Mouse (Mus musculus): ENCODE measurements around the gene Vmn1r33.
"Not testable (repeated sequence)": the region's sequence is repeated elsewhere in the genome, so short reads cannot be mapped to it uniquely, and the experiment has no call there.

Vmn1r33 gene

DNA sequence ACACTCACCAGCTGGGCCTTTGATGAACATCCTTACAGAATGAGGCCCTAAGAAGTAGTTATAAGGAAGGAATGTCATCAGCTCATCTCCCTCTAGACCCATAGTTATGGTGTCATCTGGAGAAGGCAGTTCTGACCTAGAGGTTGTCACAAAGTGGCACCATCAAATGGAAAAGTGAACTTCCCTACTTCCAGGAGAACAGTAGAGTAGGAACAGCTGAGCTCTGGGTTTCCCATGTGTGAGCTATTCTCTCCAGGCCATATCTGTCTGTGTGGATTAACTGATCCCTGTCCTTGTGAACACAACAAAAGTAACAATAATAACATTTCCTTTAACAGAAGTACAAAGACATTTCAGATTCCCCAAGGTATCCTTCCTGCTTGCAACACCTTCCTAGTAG lies at the start of gene Vmn1r33:
TSS of gene Vmn1r33 (minus strand) at position 101 of the 400 bp plus-strand sequence.
- CTCF ChIA-PET, POLR2A ChIA-PET: not testable (repeated sequence)

GRCm38 (mm10) chr6:66643779-66644178 lies 25.7 kb upstream of the Vmn1r33 start, which contains the start of gene Vmn1r34:
Vmn1r34 (minus strand) TSS chr6:66643879.
- CTCF ChIA-PET, result no interaction called here

GRCm38 (mm10) chr6:66595804-66596203 lies 22.3 kb downstream of the Vmn1r33 start:
- ChIA-PET POLR2A (no interaction called here), CTCF (no interaction called here)

More at GRCm38 (mm10) chr6:66643779-66644178, 25.7 kb upstream of the Vmn1r33 start, which contains the start of gene Vmn1r34:
- POLR2A ChIA-PET, result no interaction called here
